Mouse (Mus musculus) testis, adult 2 months (tissue): ENCODE results near the gene Sardh.

Source experiments
- CTCF ChIP-seq: fragments of 200-500 bp; IDR thresholded peaks from 2 replicates; pipeline ENCODE4 v1.5.1; 2012; ENCODE audit warnings: low read depth, mild to moderate bottlenecking, inconsistent platforms, low read length, moderate library complexity; ENCODE audit not compliant: control insufficient read depth, insufficient read depth, insufficient replicate concordance
- POLR2A ChIP-seq: fragments of 200-500 bp; IDR thresholded peaks from 2 replicates; pipeline ENCODE4 v1.6.1; 2012; ENCODE audit warnings: low read depth, mild to moderate bottlenecking, inconsistent platforms, low read length, moderate library complexity; ENCODE audit not compliant: control insufficient read depth

DNA sequence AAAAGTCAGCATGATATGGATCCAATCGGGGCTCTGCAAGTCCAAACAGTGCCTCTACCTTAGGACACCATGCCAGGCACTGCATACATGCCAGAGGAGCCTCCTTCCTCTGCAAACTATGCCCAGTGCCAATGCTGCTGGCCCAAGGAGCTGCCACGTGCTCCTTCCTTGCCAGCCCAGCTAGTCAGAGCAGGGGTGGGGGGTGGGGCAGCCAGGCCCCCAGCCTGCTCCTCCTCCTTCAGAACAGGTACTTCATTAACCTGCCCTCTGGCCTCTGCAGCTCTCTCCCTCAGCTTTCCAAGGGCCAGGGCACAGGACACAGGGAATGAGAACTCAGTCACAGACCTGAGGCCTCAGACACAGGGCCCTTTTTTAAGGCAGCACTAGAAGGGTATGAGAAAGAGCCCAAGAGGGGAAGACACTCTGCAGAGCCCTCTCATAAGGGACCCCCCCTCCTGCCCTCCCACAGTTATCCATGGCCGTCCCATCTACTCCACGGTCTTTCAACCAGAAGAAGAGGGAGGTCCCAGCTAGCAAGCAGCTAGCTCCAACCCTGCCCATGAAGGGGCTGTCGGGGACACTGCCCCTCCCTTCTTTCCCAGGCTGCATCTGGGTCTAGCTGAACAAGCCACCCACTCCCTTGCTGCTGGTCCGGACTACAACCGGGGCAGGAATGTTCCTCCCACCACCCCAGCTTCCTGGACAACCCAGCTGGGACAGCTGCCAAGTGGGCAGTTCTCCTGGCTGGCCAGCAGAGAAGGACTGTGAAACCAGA is 1.2 kb downstream of the Sardh start:
- TF ChIP-seq CTCF (no peak), POLR2A (no peak)
